Mouse (Mus musculus) heart, adult 18-20 months (tissue): ENCODE measurements at regions not wholly inside any gene's neighbourhood (a gene's known extent, or its start where the extent isn't known, plus 50 kb on each side); places are given as distances from the start of the nearest gene placed in this dataset.
A peak's percentile ranks its signal among the peaks of the same experiment; 100 is the strongest.

Source experiments
- DNase-seq, 2 experiments: peaks; one replicate each; pipeline ENCODE4 v3.0.0; 2021 to 2022; ENCODE audit warnings: mixed read lengths in 1 of 2

GRCm38 (mm10) chr6:112119180-112119579 lies 154.4 kb upstream of the Lmcd1 start:
- no peak for DNase-seq

- peak; percentile 2 to 6 for DNase-seq
These were observed 140.0 kb upstream of the Lmcd1 start for GRCm38 (mm10) chr6:112133522-112133921.

GRCm38 (mm10) chr6:112152535-112153364 lies 120.8 kb upstream of the Lmcd1 start:
- DNase-seq: no peak

GRCm38 (mm10) chr6:112167487-112167886 lies 106.1 kb upstream of the Lmcd1 start:
- DNase-seq: no peak

GRCm38 (mm10) chr6:112176344-112176743 lies 97.2 kb upstream of the Lmcd1 start:
- DNase-seq: no peak

- DNase-seq: no peak
These were observed 85.9 kb upstream of the Lmcd1 start for GRCm38 (mm10) chr6:112187636-112188035.

GRCm38 (mm10) chr6:112191032-112191431 lies 82.5 kb upstream of the Lmcd1 start:
- DNase-seq: peak; percentile 25 to 81

GRCm38 (mm10) chr6:112197445-112197844 lies 76.1 kb upstream of the Lmcd1 start:
- DNase-seq: peak; percentile 84 to 90

GRCm38 (mm10) chr6:112199241-112199640 lies 74.3 kb upstream of the Lmcd1 start:
- no peak for DNase-seq

GRCm38 (mm10) chr6:112202120-112202519 lies 71.4 kb upstream of the Lmcd1 start:
- no peak for DNase-seq

- no peak for DNase-seq
These were observed 70.2 kb upstream of the Lmcd1 start for GRCm38 (mm10) chr6:112203321-112203720.

GRCm38 (mm10) chr6:112204956-112205355 lies 68.6 kb upstream of the Lmcd1 start:
- no peak for DNase-seq

- no peak for DNase-seq
These were observed 68.0 kb upstream of the Lmcd1 start for GRCm38 (mm10) chr6:112205420-112205995.

GRCm38 (mm10) chr6:112207229-112207628 lies 66.3 kb upstream of the Lmcd1 start:
- peak; percentile 47 to 76 for DNase-seq

- peak; percentile 50 to 84 for DNase-seq
These were observed 63.2 kb upstream of the Lmcd1 start for GRCm38 (mm10) chr6:112210238-112210950.

GRCm38 (mm10) chr6:112216868-112217267 lies 56.7 kb upstream of the Lmcd1 start:
- no peak for DNase-seq

- no peak for DNase-seq
These were observed 55.3 kb upstream of the Lmcd1 start for GRCm38 (mm10) chr6:112218248-112218647.

GRCm38 (mm10) chr6:112219641-112220040 lies 53.9 kb upstream of the Lmcd1 start:
- DNase-seq: no peak

- no peak for DNase-seq
These were observed 53.4 kb upstream of the Lmcd1 start for GRCm38 (mm10) chr6:112220149-112220548.

GRCm38 (mm10) chr6:112221373-112221772 lies 52.2 kb upstream of the Lmcd1 start:
- no peak for DNase-seq

- DNase-seq: no peak
These were observed 50.2 kb upstream of the Lmcd1 start for GRCm38 (mm10) chr6:112223325-112223724.
